Mouse (Mus musculus) intestine, postnatal 0 days (tissue): ENCODE data around the gene Sarnp. TPM values are rescaled to one million over a fixed set of nuclear protein-coding genes. Genes with fewer than 3 reads are reported as not detected.

Experiments
- ATAC-seq: fragments of 200-750 bp; cut with Nextera tagmentation; 2 replicates; pipeline ENCODE4 v1.8.0; 2017; ENCODE audit warnings: mild to moderate bottlenecking, moderate TSS enrichment, moderate library complexity
- H3K27ac ChIP-seq: fragments of 300-500 bp; sonication (generic); 2 replicates; pipeline ENCODE4 v1.5.1; 2014; ENCODE audit warnings: mild to moderate bottlenecking, low read depth, low read length, moderate library complexity
- H3K27me3 ChIP-seq: fragments of 300-500 bp; sonication (generic); replicated peaks from 2 replicates; pipeline ENCODE4 v1.6.1; 2014; ENCODE audit warnings: low read length, mixed read lengths; ENCODE audit not compliant: control insufficient read depth, insufficient read depth
- H3K36me3 ChIP-seq: fragments of 300-500 bp; sonication (generic); 2 replicates; pipeline ENCODE4 v1.6.1; 2014; ENCODE audit warnings: mild to moderate bottlenecking, moderate library complexity; ENCODE audit not compliant: control insufficient read depth, insufficient read depth
- H3K4me1 ChIP-seq: fragments of 300-500 bp; sonication (generic); replicated peaks from 2 replicates; pipeline ENCODE4 v1.6.1; 2014; ENCODE audit warnings: antibody characterized with exemption, low read length, mixed read lengths; ENCODE audit not compliant: control insufficient read depth, insufficient read depth
- H3K4me2 ChIP-seq: fragments of 300-500 bp; sonication (generic); replicated peaks from 2 replicates; pipeline ENCODE4 v1.6.1; 2014; ENCODE audit warnings: low read depth, mild to moderate bottlenecking, moderate library complexity
- H3K4me3 ChIP-seq: fragments of 300-500 bp; sonication (generic); 2 replicates; pipeline ENCODE4 v1.5.1; 2014; ENCODE audit warnings: low read depth, low read length
- H3K9ac ChIP-seq: fragments of 300-500 bp; sonication (generic); 2 replicates; pipeline ENCODE4 v1.6.1; 2014; ENCODE audit warnings: mild to moderate bottlenecking, low read depth, low read length
- H3K9me3 ChIP-seq: fragments of 300-500 bp; sonication (generic); 2 replicates; pipeline ENCODE4 v1.6.1; 2016; ENCODE audit warnings: mixed run types; ENCODE audit not compliant: control insufficient read depth
- CTCF ChIP-seq: sonication (generic); IDR thresholded peaks from 2 replicates; pipeline ENCODE4 v1.5.1; 2016; ENCODE audit warnings: low read depth, mild to moderate bottlenecking, control low read depth, antibody characterized with exemption, moderate library complexity
- WGBS: fragments of 180-500 bp; shearing (Covaris S2); extraction: QIAGEN DNeasy Blood & Tissue Kit; methylation state at CpG from one replicate; pipeline ENCODE4 v1.1.7; 2014; 5-methylcytosine and 5-hydroxymethylcytosine counted together
- polyA plus RNA-seq: library from polyadenylated mRNA; unstranded; fragments of >200 nt; fragmentation: Nextera tagmentation; extraction: Ambion mirVana; gene quantifications from 2 replicates; pipeline ENCODE4 v1.2.1, GENCODE M21; 2015

Sarnp gene
- polyA plus RNA-seq, 1 experiment from 2014 or later, result 92.1 TPM

DNA sequence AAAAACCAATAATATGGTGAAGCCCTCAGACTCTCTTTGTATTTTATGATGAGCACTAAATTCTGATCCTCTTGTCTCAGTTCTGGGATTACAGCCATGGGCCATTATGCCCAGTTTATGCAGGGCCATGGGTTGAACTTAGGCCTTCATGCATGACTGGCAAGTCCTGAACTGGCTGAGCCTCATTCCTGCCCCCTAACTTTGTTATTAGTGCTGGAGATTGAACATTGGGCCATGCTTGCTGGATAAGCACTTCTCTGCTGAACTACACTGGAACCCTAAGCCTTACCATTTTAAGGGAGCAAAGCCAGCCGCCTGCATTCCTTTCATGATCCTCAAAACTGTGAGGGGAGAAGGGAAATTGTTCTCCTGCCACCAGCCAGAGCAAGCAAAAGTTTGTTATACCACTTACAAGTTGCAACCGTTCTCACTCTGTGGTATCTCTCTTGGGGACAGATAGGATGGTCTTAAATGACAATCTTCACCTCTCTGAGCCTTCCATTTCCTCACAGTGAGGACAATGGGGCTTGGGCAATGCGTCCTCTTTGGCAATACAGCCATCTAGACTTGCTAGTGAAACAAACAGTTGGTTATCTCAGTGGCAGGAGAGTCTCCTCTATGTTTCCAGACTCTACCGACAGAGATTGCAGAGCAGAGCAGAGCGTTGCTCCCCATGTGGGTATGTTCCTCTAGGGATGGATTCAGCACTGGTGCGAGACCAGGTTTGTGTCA lies 82.8 kb downstream of the Sarnp start:
- ATAC-seq, result no peak

DNA sequence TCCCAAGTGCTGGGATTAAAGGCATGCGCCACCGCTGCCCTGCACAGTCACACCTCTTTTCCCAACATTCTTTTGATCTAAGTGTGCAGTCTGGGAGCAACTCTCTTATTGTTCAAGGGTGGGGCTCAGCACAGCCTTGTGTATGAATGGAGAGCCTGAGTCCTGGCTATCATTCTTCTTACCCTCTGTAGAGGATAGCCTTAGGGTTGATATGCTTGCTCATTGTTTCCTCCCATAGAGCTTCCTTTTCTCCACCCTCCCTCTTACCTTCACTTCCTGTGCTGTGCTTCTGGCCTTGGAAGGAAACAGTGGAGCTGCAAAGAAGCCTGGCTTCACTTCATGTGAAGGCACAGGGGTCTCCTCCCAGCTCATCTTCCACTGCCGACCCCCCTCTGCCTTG lies 83.6 kb downstream of the Sarnp start, which contains the start of gene Cd63:
Gene Cd63 (plus strand): TSS at position 292 of the 400 bp plus-strand sequence.
- Histone ChIP-seq H3K4me3 (no peak within 1 kb of the TSS), H3K9ac (no peak within 1 kb of the TSS), H3K4me1 (no peaks in the 10 kb centered on the region), H3K27ac (no peak within 1 kb of the TSS), H3K27me3 (peaks cover 10% of the 10 kb centered on the region), H3K9me3 (no peaks in the 10 kb centered on the region), H3K36me3 (no peaks in the 10 kb centered on the region), H3K4me2 (no peak within 1 kb of the TSS)
- no peak for ATAC-seq
- 69% methylated on average over 3 of the region's 3 CpGs for WGBS
- TF ChIP-seq CTCF, result no peak

More for the DNA sequence above, 82.8 kb downstream of the Sarnp start:
- Histone ChIP-seq H3K27ac (no peak overlapping the region), H3K36me3 (no peaks in the 10 kb centered on the region), H3K4me2 (no peak overlapping the region), H3K4me1 (no peaks in the 10 kb centered on the region), H3K4me3 (no peak overlapping the region), H3K9ac (no peak overlapping the region), H3K27me3 (peaks cover 11% of the 10 kb centered on the region), H3K9me3 (no peaks in the 10 kb centered on the region)
- 75% methylated on average over 6 of the region's 6 CpGs for WGBS
- no peak for TF ChIP-seq CTCF

DNA sequence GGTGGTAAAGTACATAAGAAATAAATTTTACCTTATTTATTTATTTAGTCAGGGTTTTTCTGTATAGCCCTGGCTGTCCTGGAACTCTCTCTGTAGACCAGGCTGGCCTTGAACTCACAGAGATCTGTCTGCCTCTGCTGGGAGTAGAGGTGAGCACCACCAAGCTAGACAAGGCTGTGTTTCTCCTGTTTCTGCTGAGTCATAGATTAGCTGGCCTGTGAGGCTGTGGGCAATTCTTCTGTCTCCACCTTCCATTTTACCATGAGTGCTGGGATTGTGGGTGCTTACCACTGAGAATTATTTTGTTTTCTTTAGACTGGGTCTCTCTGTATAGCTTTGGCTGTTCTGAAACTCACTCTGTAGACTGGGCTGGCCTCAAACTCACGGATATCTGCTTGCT lies 84.3 kb downstream of the Sarnp start:
- H3K9me3 ChIP-seq, result no peaks in the 10 kb centered on the region
- H3K27ac ChIP-seq, result no peak overlapping the region
- H3K27me3 ChIP-seq, result peaks cover 3% of the 10 kb centered on the region; the same call in 1 of the 2 replicates
- no peak for TF ChIP-seq CTCF
- H3K9ac ChIP-seq, result no peak overlapping the region
- H3K4me3 ChIP-seq, result no peak overlapping the region
- no peaks in the 10 kb centered on the region for H3K4me1 ChIP-seq
- no peak overlapping the region for H3K4me2 ChIP-seq
- 82% methylated on average over 1 of the region's 1 CpGs for WGBS
- H3K36me3 ChIP-seq, result no peaks in the 10 kb centered on the region
- ATAC-seq, result no peak

DNA sequence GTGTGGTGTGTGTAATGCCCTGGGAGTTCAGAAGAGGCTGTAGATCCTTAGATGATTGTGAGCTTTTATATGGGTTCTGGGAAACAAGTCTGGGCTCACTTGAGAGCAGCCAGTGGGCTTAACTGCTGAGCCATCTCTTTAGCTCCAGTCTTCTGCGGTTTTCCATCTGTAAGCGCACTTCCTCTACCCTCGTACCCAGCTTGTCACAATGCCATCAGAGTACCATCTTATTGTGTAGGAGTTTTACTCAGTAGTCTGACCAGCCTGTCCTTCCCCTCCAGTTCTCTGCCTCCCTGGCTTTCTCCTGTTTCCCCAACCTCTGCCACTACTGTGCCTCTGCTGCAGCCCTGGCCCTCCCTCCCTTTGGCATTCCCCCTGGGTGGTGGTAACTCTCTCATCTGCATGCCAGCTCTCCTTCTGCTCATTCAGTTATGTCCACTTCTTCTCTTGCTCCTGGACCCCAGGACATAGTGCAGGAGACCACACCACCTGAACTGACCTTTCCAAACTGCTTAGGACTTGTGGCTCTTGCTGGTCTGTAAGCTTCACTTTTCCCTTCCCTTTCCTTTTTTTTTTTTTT lies 85.4 kb downstream of the Sarnp start:
- H3K4me3 ChIP-seq, result no peak overlapping the region
- no peak overlapping the region for H3K9ac ChIP-seq
- H3K4me2 ChIP-seq, result no peak overlapping the region
- ATAC-seq, result no peak
- H3K4me1 ChIP-seq, result no peaks in the 10 kb centered on the region
- H3K36me3 ChIP-seq, result no peaks in the 10 kb centered on the region
- TF ChIP-seq CTCF, result no peak
- WGBS, result 83% methylated on average over 3 of the region's 3 CpGs
- no peaks in the 10 kb centered on the region for H3K27me3 ChIP-seq
- H3K27ac ChIP-seq, result no peak overlapping the region
- H3K9me3 ChIP-seq, result no peaks in the 10 kb centered on the region

DNA sequence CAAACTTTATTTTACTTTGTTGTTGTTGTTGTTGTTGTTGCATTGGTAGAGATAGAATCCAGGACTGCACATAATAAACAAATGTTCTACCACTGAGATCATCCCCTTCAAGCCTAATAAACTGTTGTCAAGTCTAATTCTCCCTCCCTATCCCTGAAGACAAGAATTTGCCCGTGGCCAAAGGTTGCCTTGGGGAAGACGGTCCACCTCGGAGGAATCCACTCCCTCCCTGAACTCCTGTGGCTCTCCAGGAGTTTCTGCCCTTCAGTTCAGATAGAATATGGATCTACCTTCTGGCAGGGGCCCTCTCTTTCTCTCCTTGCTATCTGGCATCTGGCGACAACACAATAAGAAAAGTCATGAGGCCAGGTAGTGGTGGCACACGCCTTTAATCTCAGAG lies 87.7 kb downstream of the Sarnp start:
- no peaks in the 10 kb centered on the region for H3K9me3 ChIP-seq
- no peak overlapping the region for H3K27ac ChIP-seq
- TF ChIP-seq CTCF, result no peak
- H3K9ac ChIP-seq, result no peak overlapping the region
- H3K4me1 ChIP-seq, result no peaks in the 10 kb centered on the region
- no peak overlapping the region for H3K4me2 ChIP-seq
- no peaks in the 10 kb centered on the region for H3K27me3 ChIP-seq
- H3K4me3 ChIP-seq, result no peak overlapping the region
- WGBS, result 43% methylated on average over 5 of the region's 5 CpGs
- no peaks in the 10 kb centered on the region for H3K36me3 ChIP-seq
- ATAC-seq, result no peak

DNA sequence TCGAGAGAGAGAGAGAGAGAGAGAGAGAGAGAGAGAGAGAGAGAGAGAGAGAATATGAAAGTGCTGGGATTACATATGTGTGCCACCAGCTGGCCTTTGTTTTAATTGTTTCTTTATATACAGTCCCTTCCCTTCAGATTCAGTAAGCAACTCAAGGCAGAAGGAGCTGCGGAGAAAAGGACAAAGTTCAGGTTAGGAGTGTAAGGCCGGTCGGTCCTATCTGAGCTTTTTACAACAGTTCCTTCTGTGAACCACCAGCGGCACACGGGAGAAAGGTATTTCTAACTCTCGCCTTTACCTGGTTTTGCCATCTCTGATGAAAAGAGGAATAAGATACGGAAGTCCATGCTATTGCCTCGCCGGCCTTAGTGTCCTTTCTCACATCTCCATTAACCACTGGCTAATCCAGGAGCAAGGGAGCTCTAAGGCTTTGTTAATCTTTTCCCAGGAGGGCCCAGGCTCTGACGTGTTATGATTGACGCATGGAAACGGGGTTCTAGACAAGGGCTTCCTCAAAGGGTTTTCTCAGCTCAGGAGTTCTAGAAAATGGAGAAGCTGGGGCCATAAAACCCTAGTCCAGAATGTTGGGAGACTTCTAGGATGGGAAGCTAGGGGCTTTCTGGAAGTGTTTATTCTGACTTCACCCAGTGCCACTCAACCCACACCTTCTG lies 91.8 kb downstream of the Sarnp start:
- Histone ChIP-seq H3K4me1 (no peaks in the 10 kb centered on the region), H3K4me2 (peak overlapping the region; percentile 85), H3K9me3 (no peaks in the 10 kb centered on the region), H3K36me3 (peaks cover 18% of the 10 kb centered on the region), H3K27me3 (no peaks in the 10 kb centered on the region), H3K4me3 (peak overlapping the region; percentile 87), H3K9ac (peak overlapping the region; percentile 93), H3K27ac (peak overlapping the region; percentile 98)
- TF ChIP-seq CTCF, result no peak
- WGBS, result 31% methylated on average over 13 of the region's 13 CpGs
- ATAC-seq, result peak; percentile 71
